Mouse (Mus musculus) CD4-positive naive resting alpha-beta T cell, adult 76 days (primary cell): Measurements from ENCODE around the gene Gm3029. TPM values are rescaled to one million over a fixed set of nuclear protein-coding genes. Genes with fewer than 3 reads are reported as not detected.

Experiments
- total RNA-seq: library from RNA; stranded (reverse); gene quantifications from one replicate; pipeline ENCODE4 v1.2.4, GENCODE M21; 2023

The Gm3029 gene
- not detected for total RNA-seq

GRCm38 (mm10) chr14:3931456-3931855 lies at the start of gene Gm3029:
Gene Gm3029, plus strand, starts transcription at chr14:3931756.

DNA sequence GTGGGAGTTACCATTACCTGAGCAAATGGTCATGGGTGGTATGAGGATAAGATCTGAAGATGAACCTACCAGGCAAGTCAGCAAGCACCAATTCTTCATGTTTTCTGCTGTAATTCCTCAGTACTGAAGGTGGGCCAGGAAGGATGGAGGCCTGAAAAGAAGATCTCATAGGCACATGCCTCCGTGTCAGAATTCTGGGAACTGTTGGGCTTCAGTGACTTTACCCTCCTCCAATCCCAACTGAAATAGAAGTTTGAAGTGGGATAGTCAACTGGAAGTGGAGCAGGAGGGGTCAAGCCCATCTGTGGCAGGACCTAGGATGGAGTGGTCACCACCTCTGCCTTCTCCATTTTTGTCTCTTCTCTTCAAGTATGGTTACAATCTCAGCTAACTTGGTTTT lies 47.7 kb upstream of the Gm3029 start, which contains the start of gene Gm2916:
Gene Gm2916 (plus strand): TSS at position 301 of the 400 bp plus-strand sequence.

DNA sequence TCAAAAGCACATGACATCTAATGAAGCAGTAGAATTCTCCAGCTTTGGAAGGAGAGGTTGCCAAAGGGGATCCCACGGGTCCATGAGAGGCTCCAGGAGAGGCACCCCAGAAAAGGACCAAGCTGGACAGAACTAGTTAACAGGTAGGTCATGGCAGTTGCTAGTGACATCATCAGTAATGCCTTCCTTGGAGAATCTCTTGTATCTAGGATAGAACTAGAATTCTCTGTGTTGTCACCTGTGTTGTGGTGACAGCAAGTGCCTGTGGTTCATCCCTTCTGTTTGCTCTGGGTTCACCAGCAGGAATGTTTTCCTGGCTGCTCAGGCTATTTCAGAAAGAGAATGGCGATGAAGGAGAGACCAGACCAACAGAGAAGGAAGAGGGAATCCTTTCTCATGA lies 31.7 kb downstream of the Gm3029 start, which contains the start of gene Gm3095:
Gene Gm3095 (plus strand): TSS at position 301 of the 400 bp plus-strand sequence.

Other genes starting within 250 kb of the Gm3029 start
- not detected for gene Gm3043, start 243.0 kb upstream of the Gm3029 start, total RNA-seq
- not detected for gene Gm3002, start 121.7 kb upstream of the Gm3029 start, total RNA-seq
- not detected for gene Gm3033, start 85.5 kb upstream of the Gm3029 start, total RNA-seq
- not detected for gene Gm2916, start 47.6 kb upstream of the Gm3029 start, total RNA-seq
- not detected for gene Gm3095, start 31.8 kb downstream of the Gm3029 start, total RNA-seq
- gene Gm3099, start 66.6 kb downstream of the Gm3029 start, total RNA-seq: not detected
- gene Gm5796, start 92.2 kb downstream of the Gm3029 start, total RNA-seq: not detected
- not detected for gene Gm3115, start 152.4 kb downstream of the Gm3029 start, total RNA-seq
- 0.88 TPM for gene Gm8108, start 178.8 kb downstream of the Gm3029 start, total RNA-seq
- gene Gm3127, start 233.3 kb downstream of the Gm3029 start, total RNA-seq: not detected